8 mouse cellular contexts compared by ENCODE assay signal in the genomic region with DNA sequence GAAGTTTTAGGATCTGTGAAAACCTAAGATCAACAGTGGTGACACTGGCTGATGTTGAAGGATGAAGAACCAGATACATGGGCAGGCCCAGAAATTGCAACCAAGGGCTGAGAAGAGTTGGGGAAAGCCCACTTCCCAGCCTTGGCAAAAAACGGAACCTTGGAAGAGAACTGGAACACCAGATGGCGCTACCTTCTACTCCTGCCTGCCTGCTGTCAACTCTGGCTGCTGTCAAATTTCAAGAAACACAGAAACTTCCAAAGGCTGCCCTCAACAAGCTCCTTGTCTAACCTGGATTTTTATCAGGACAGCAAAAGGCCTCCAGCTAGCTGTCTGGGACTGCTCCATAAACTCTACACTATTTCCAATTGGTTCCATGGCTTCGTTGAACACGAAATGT. TPM values are rescaled to one million over a fixed set of nuclear protein-coding genes. Genes with fewer than 3 reads are reported as not detected.
DNase-seq lines count a peak whose midpoint lies in the region; ATAC-seq and TF ChIP-seq lines count a peak whose summit lies in the region.

No protein-coding gene starts in this region.

- no peaks in the 10 kb centered on the region for H3K27me3 ChIP-seq in heart, adult 2 months (ENCODE audit: control insufficient read depth, insufficient read depth, low read length)
- H3K27me3 ChIP-seq in kidney, adult 2 months (replicated peaks; ENCODE audit: control insufficient read depth, insufficient read depth, low read length): no peaks in the 10 kb centered on the region
- H3K27me3 ChIP-seq in limb, embryonic 15.5 days: peaks cover 4% of the 10 kb centered on the region; the same call in 1 of the 2 replicates
- H3K27me3 ChIP-seq in midbrain, embryonic 14.5 days (ENCODE audit: control insufficient read depth, insufficient read depth, low read length): no peaks in the 10 kb centered on the region

- H3K27ac ChIP-seq in heart, adult 2 months: peak overlapping the region; percentile 24
- H3K27ac ChIP-seq in kidney, adult 2 months (ENCODE audit: insufficient read depth, low read depth, low read length): no peak overlapping the region
- no peak overlapping the region for H3K27ac ChIP-seq in limb, embryonic 15.5 days
- H3K27ac ChIP-seq in midbrain, embryonic 14.5 days (replicated peaks; ENCODE audit: low read depth, low read length): no peak overlapping the region

- H3K4me1 ChIP-seq in heart, adult 2 months (ENCODE audit: control insufficient read depth, insufficient read depth, low read length): peaks cover 1% of the 10 kb centered on the region; the same call in 1 of the 2 replicates
- no peaks in the 10 kb centered on the region for H3K4me1 ChIP-seq in kidney, adult 2 months (ENCODE audit: control insufficient read depth, insufficient read depth, low read length)
- H3K4me1 ChIP-seq in limb, embryonic 15.5 days: peaks cover 14% of the 10 kb centered on the region
- H3K4me1 ChIP-seq in midbrain, embryonic 14.5 days (ENCODE audit: control insufficient read depth, insufficient read depth, low read length): peaks cover 9% of the 10 kb centered on the region

- peak; percentile 47 for DNase-seq in right cerebral cortex, adult 18-20 months
- DNase-seq in right cerebral cortex, postnatal 36 days (ENCODE audit: low spot score in 2 of 2): no peak
- peak; percentile 67 to 69 for DNase-seq in cerebellum, postnatal 14 days
- peak; percentile 59 to 60 for DNase-seq in heart, adult 2 months
- peak; percentile 72 for DNase-seq in kidney, adult 2 months
- peak; percentile 73 for DNase-seq in midbrain, embryonic 14.5 days
- DNase-seq in thymus, postnatal 0 days (ENCODE audit: low spot score): peak; percentile 28

- TF ChIP-seq CTCF in heart, adult 2 months (IDR thresholded peaks at IDR 0.05): peak; percentile 87
- TF ChIP-seq CTCF in kidney, adult 2 months (conservative IDR thresholded peaks at IDR 0.05; ENCODE audit: insufficient read depth, insufficient read length, low read depth, low read length): peak; percentile 78

- no peak for TF ChIP-seq POLR2A in heart, adult 2 months (IDR thresholded peaks at IDR 0.05; ENCODE audit: insufficient read depth, low read depth, low read length)
- TF ChIP-seq POLR2A in kidney, adult 2 months (IDR thresholded peaks at IDR 0.05; ENCODE audit: low read depth, low read length): no peak

- no peaks in the 10 kb centered on the region for H3K79me2 ChIP-seq in heart, adult 2 months (replicated peaks; ENCODE audit: control insufficient read depth, insufficient read depth, low read length)

- 12% methylated on average over 4 of the region's 4 CpGs for WGBS in heart, adult 2 months
- 9% methylated on average over 4 of the region's 4 CpGs for WGBS in kidney, adult 2 months
- 13% methylated on average over 4 of the region's 4 CpGs for WGBS in limb, embryonic 15.5 days
- 16% methylated on average over 4 of the region's 4 CpGs for WGBS in midbrain, embryonic 14.5 days

- intact Hi-C loops in heart, adult 2 months (cut with DNase I): loop anchor here (1.0 to 2.0 kb wide), 3 partner anchors 32 to 52 kb away; a partner anchor contains a TSS

- H3K36me3 ChIP-seq in heart, adult 2 months (ENCODE audit: control insufficient read depth, insufficient read depth, low read length): no peaks in the 10 kb centered on the region
- peaks cover 1% of the 10 kb centered on the region; the same call in 1 of the 2 replicates for H3K36me3 ChIP-seq in kidney, adult 2 months (ENCODE audit: control insufficient read depth, insufficient read depth, low read length)
- peaks cover 25% of the 10 kb centered on the region; the same call in 1 of the 2 replicates for H3K36me3 ChIP-seq in limb, embryonic 15.5 days
- peaks cover 16% of the 10 kb centered on the region; the same call in 1 of the 2 replicates for H3K36me3 ChIP-seq in midbrain, embryonic 14.5 days (ENCODE audit: control insufficient read depth, insufficient read depth, low read length)

- no peaks in the 10 kb centered on the region for H3K9me3 ChIP-seq in limb, embryonic 15.5 days
- H3K9me3 ChIP-seq in midbrain, embryonic 14.5 days (ENCODE audit: control insufficient read depth, low read length): no peaks in the 10 kb centered on the region

- no peak for ATAC-seq in limb, embryonic 15.5 days (ENCODE audit: insufficient number of reproducible peaks, low FRiP score, low TSS enrichment, low read depth)
- ATAC-seq in midbrain, embryonic 14.5 days (ENCODE audit: low FRiP score, low TSS enrichment): no peak

- H3K9ac ChIP-seq in heart, adult 2 months (ENCODE audit: low read depth, low read length): no peak overlapping the region
- no peak overlapping the region for H3K9ac ChIP-seq in limb, embryonic 15.5 days
- H3K9ac ChIP-seq in midbrain, embryonic 14.5 days (replicated peaks; ENCODE audit: low read length): no peak overlapping the region

- peak overlapping the region; percentile 91 for H3K4me2 ChIP-seq in limb, embryonic 15.5 days
- H3K4me2 ChIP-seq in midbrain, embryonic 14.5 days (ENCODE audit: low read length): peak overlapping the region; percentile 91

- peak overlapping the region; percentile 95 for H3K4me3 ChIP-seq in heart, adult 2 months
- H3K4me3 ChIP-seq in kidney, adult 2 months (ENCODE audit: insufficient read depth, low read depth, low read length): peak overlapping the region; percentile 82; the same call in 1 of the 2 replicates
- H3K4me3 ChIP-seq in limb, embryonic 15.5 days: peak overlapping the region; percentile 66
- H3K4me3 ChIP-seq in midbrain, embryonic 14.5 days (replicated peaks; ENCODE audit: low read depth, low read length): peak overlapping the region; percentile 80

- 0 out of 2 replicates have a peak, but pooled peaks have one; percentile 43 for TF ChIP-seq EP300 in heart, adult 2 months (IDR thresholded peaks at IDR 0.05; ENCODE audit: insufficient read depth, low read depth, low read length)

RNA-seq across cellular contexts. Expression of a gene that starts 1.1 kb away (rescaled TPM):
- 10 to 100 TPM; 11.3 to 15.7 TPM for total RNA-seq in heart, adult 2 months (2021)
- 22.7 and 24.2 TPM in 2 replicates for polyA plus RNA-seq in heart, adult 2 months (2012; rRNA removed)
- 29.4 and 30.5 TPM in 2 replicates for polyA plus RNA-seq in kidney, adult 2 months (2012; rRNA removed)
- 21.3 and 21.9 TPM in 2 replicates for polyA plus RNA-seq in limb, embryonic 15.5 days (2015; fragmentation: Nextera tagmentation; extraction: Ambion mirVana)
- polyA plus RNA-seq in midbrain, embryonic 14.5 days (2014; fragmentation: Nextera tagmentation; extraction: Ambion mirVana): 8.7 and 9.3 TPM in 2 replicates
- polyA plus RNA-seq in thymus, postnatal 0 days (2015; fragmentation: Nextera tagmentation; extraction: Ambion mirVana): 16.3 and 18.0 TPM in 2 replicates

RNA-seq across cellular contexts. Expression of a gene that starts 19.4 kb away (rescaled TPM):
- total RNA-seq in heart, adult 2 months (2021): 10 to 100 TPM; 17.4 to 19.9 TPM
- polyA plus RNA-seq in heart, adult 2 months (2012; rRNA removed): 12.1 and 12.5 TPM in 2 replicates
- 42.5 and 46.4 TPM in 2 replicates for polyA plus RNA-seq in kidney, adult 2 months (2012; rRNA removed)
- 3.6 and 3.8 TPM in 2 replicates for polyA plus RNA-seq in limb, embryonic 15.5 days (2015; fragmentation: Nextera tagmentation; extraction: Ambion mirVana)
- 15.0 and 15.6 TPM in 2 replicates for polyA plus RNA-seq in midbrain, embryonic 14.5 days (2014; fragmentation: Nextera tagmentation; extraction: Ambion mirVana)
- polyA plus RNA-seq in thymus, postnatal 0 days (2015; fragmentation: Nextera tagmentation; extraction: Ambion mirVana): 1.0 and 1.1 TPM in 2 replicates

RNA-seq across cellular contexts. Expression of a gene that starts 30.7 kb away (rescaled TPM):
- 10 to 100 TPM; 12.0 to 12.5 TPM for total RNA-seq in heart, adult 2 months (2021)
- 34.0 and 37.1 TPM in 2 replicates for polyA plus RNA-seq in heart, adult 2 months (2012; rRNA removed)
- polyA plus RNA-seq in kidney, adult 2 months (2012; rRNA removed): 71.1 and 81.7 TPM in 2 replicates
- polyA plus RNA-seq in limb, embryonic 15.5 days (2015; fragmentation: Nextera tagmentation; extraction: Ambion mirVana): 34.4 and 39.3 TPM in 2 replicates
- 38.8 and 40.4 TPM in 2 replicates for polyA plus RNA-seq in midbrain, embryonic 14.5 days (2014; fragmentation: Nextera tagmentation; extraction: Ambion mirVana)
- 31.6 TPM in 2 replicates for polyA plus RNA-seq in thymus, postnatal 0 days (2015; fragmentation: Nextera tagmentation; extraction: Ambion mirVana)

RNA-seq across cellular contexts. Expression of a gene that starts 53.1 kb away (rescaled TPM):
- total RNA-seq in heart, adult 2 months (2021): 1 to 10 TPM; 6.9 to 8.2 TPM
- 27.9 and 29.7 TPM in 2 replicates for polyA plus RNA-seq in heart, adult 2 months (2012; rRNA removed)
- 59.1 and 68.1 TPM in 2 replicates for polyA plus RNA-seq in kidney, adult 2 months (2012; rRNA removed)
- 25.1 and 29.2 TPM in 2 replicates for polyA plus RNA-seq in limb, embryonic 15.5 days (2015; fragmentation: Nextera tagmentation; extraction: Ambion mirVana)
- 3.9 and 8.3 TPM in 2 replicates for polyA plus RNA-seq in midbrain, embryonic 14.5 days (2014; fragmentation: Nextera tagmentation; extraction: Ambion mirVana)
- polyA plus RNA-seq in thymus, postnatal 0 days (2015; fragmentation: Nextera tagmentation; extraction: Ambion mirVana): 13.9 and 15.5 TPM in 2 replicates

RNA-seq across cellular contexts. Expression of a gene that starts 55.8 kb away (rescaled TPM):
- total RNA-seq in heart, adult 2 months (2021): under 1 TPM; 0.73 to 0.78 TPM
- polyA plus RNA-seq in heart, adult 2 months (2012; rRNA removed): 2.1 and 4.3 TPM in 2 replicates
- 0.07 and 0.34 TPM in 2 replicates for polyA plus RNA-seq in kidney, adult 2 months (2012; rRNA removed)
- 0.09 and 0.29 TPM in 2 replicates for polyA plus RNA-seq in limb, embryonic 15.5 days (2015; fragmentation: Nextera tagmentation; extraction: Ambion mirVana)
- 0.54 and 1.0 TPM in 2 replicates for polyA plus RNA-seq in midbrain, embryonic 14.5 days (2014; fragmentation: Nextera tagmentation; extraction: Ambion mirVana)
- polyA plus RNA-seq in thymus, postnatal 0 days (2015; fragmentation: Nextera tagmentation; extraction: Ambion mirVana): 0.41 and 0.42 TPM in 2 replicates

Comparison
In these comparisons a context has a peak if more than half of its experiments do, and no peak if none do; other contexts are left out.
1. DNase-seq: peak in right cerebral cortex, adult 18-20 months (single experiment), cerebellum, postnatal 14 days (2 of 2), heart, adult 2 months (2 of 2), kidney, adult 2 months (single experiment), midbrain, embryonic 14.5 days (single experiment) and thymus, postnatal 0 days (single experiment); none in right cerebral cortex, postnatal 36 days (0 of 2).
2. Peak in every context shown above with its lines, with median percentiles within 50 percentile points of each other: H3K4me3 ChIP-seq.